Mouse (Mus musculus) heart, postnatal 25 days (tissue): ENCODE data around the gene Rpia. TPM values are rescaled to one million over a fixed set of nuclear protein-coding genes. Genes with fewer than 3 reads are reported as not detected.
A peak's percentile ranks its signal among the peaks of the same experiment; 100 is the strongest.
"Not testable (repeated sequence)": the region's sequence is repeated elsewhere in the genome, so short reads cannot be mapped to it uniquely, and the experiment has no call there.

Experiments
- DNase-seq: peaks from one replicate; pipeline ENCODE4 v3.0.0; 2022; ENCODE audit warnings: low spot score
- intact Hi-C: fragments of 180-260 bp; cut with DNase I; formaldehyde crosslinking; loops from one replicate; pipeline ENCODE4 v1.15.1; 2025
- total RNA-seq, 2 experiments: library from RNA; stranded (reverse); gene quantifications; 2 replicates each; pipeline ENCODE4 v1.2.3; 2021

Gene Rpia
- total RNA-seq, result 10 to 100 TPM; 11.3 to 13.9 TPM

DNA sequence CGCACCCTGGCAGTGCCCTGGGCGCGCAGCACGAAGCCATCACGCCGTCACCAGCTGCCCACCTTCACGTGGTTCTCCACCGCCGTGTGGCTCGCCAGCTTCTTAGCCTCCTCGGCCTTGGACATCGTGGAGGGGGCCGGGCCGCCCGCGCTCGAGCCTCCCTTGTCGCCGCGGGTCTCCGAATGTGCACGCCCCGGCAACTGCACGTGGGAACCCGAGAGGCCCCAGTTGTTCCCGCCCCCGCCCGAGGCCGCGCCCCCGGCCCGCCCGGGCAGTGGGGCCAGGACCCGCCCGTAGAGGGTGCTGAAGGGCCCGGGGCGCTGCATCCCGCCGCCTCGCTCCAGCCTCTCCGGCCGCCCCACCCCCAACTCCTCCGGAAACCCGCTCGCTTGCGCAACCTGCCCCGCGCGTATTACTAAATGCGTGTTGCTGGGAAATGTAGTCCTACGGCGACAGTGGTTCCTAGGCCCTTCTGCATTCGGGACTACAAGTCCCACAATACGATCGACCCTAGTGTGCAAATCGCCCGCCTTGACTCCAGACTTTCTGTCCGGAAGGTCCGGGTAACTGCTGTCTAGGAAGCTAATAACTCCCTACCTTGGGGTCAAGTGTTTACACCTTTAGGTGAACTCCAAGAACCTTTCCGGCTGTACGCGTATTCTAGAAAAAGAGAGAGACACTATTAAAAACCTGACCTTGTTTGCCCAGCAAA, at the start of gene Rpia:
TSS of gene Rpia (minus strand) at position 409 of the 712 bp plus-strand sequence.
- intact Hi-C loops, result loop anchor here (5.0 kb wide), 1 partner anchor 80 kb away; no protein-coding TSS in a partner anchor
- DNase-seq, result peak; percentile 98

DNA sequence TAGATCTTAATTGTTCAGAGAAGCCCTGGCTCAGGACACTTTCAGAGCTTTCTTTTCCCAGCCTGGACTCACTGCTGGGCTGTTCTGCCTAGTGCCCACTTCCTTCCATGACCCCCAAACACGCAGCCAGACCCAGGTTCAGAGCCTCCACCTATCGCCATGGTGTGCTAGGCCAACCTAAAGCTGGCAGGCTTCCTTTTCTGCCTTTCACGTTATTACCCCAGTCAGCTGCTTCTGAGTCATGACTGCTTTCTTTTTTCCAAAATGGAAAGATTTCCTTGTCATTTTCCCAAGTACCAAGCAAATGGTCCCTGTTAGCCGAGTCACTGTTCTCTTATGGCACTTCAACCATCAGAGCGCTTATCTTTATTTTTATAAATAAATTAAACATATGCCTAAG, 48.2 kb upstream of the Rpia start:
- intact Hi-C loops, result loop anchor here (2.0 kb wide), 1 partner anchor 15 kb away; no protein-coding TSS in a partner anchor
- DNase-seq, result no peak

GRCm38 (mm10) chr6:70838532-70838931, 46.5 kb upstream of the Rpia start:
- intact Hi-C loops, result no loop called here
- DNase-seq, result no peak

DNA sequence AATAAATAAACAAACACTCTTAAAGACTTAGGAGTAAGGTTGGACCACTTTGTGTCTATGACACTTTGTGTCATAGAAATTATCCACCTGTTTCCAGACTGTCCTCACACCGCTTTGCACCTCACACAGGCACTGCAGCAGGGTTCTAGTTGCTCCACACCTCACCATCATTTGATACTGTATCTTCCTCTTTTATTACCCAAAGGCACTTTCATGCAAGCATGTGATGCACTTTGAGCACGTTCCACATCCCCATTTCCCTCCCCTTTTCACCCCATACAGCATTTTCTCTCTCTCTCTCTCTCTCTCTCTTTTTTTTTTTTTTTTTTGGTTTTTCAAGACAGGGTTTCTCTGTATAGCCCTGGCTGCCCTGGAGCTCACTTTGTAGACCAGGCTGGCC, 45.3 kb upstream of the Rpia start:
- intact Hi-C loops, result no loop called here
- DNase-seq, result no peak

- DNase-seq, result no peak
- intact Hi-C loops, result no loop called here
These were observed 39.3 kb upstream of the Rpia start for GRCm38 (mm10) chr6:70831179-70831839.

DNA sequence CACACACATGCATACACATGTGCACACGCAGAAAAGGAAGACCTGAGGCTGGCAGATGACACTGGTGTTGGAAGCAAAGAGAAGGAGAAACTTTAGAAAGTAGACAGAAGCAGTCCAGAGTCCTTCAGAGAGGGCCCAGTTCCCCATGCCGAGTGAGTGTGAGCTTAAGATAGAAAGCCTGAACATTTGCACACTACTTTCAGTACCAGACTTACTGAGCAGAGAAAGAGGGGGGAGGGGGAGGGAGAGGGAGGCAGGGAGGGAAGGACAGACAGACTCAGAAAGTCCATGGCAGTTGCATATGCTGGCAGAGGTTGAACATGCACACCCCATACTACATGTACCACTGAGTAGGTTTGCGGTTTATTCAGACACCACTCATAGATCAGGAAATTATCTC, 38.5 kb upstream of the Rpia start:
- DNase-seq, result no peak
- intact Hi-C loops, result no loop called here

DNA sequence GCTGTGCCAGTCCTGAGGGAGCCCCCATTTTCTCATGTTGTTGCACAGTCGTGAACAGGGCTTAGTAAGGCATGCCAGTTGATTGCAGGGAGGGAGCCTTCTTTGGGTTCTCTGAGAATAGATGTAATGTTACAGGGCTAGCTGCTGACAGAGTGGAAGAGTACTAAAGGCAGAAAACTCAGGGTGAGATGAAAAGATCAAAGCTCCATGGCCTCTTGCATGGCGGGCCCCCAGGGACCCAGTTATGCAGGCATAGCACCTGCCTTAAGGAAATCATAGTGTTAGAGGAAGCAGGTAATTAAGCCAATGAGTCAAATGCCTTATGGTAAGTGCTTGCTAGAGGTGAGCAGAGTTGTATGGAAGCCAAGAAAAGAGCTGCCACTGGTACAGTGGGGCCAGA, 37.4 kb upstream of the Rpia start:
- intact Hi-C loops, result no loop called here
- DNase-seq, result no peak

- no peak for DNase-seq
- intact Hi-C loops, result loop anchor here (2.0 kb wide), 1 partner anchor 16 kb away; no protein-coding TSS in a partner anchor
These were observed 32.9 kb upstream of the Rpia start for GRCm38 (mm10) chr6:70824987-70825337.

GRCm38 (mm10) chr6:70824085-70824986, 32.3 kb upstream of the Rpia start:
- intact Hi-C loops, result loop anchor here (2.0 kb wide), 1 partner anchor 16 kb away; no protein-coding TSS in a partner anchor
- DNase-seq, result peak; percentile 52

- intact Hi-C loops, DNase-seq: not testable (repeated sequence)
These were observed 31.2 kb upstream of the Rpia start for GRCm38 (mm10) chr6:70823277-70823676.

DNA sequence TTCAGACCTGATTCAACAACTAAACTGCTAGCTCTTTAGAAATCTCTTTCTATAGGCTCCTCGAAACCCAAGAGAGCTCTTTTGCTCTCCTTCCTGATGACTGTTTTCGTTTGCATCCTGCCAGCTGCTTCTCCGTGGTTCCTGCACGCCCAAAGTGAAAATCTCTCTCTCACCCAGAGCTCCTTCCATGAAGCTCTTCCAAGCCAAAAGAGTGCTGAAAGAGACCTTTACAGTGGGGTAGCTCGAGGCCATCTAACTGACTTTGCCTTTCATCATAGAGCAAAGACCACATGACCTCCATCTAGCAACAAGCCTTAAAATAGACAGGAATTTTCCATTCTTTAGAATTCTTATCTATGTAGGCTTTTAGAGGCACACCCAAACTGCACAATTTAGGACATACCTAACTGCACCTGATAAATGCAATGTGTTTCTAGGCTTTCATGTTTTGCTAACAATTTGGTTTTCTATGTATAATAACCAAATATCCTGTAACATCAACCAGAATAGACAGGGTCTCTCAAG, 30.4 kb upstream of the Rpia start:
- intact Hi-C loops, result no loop called here
- no peak for DNase-seq

DNA sequence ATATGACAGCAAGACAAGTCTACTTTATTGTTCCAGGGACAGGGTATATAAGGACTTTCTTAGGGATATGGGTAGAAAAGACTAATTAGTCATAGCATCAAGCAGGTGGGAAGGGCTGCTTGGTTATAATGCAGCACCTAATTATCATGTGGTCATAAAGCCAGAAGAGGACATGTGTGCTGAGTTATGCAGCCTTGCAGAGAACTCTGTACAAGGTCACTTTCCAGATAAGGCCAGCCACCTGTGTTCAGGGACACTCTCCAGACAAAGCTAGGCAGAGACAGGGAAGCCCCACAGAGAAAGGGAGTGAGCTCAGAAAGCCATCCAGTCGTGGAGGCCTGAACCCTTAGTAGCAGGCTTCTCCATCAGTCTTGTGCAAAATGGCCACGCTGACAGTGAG, 29.5 kb upstream of the Rpia start:
- intact Hi-C loops, result no loop called here
- no peak for DNase-seq

GRCm38 (mm10) chr6:70815471-70815870, 23.4 kb upstream of the Rpia start:
- no peak for DNase-seq
- intact Hi-C loops, result no loop called here

GRCm38 (mm10) chr6:70814629-70814950, 22.6 kb upstream of the Rpia start:
- intact Hi-C loops, result no loop called here
- DNase-seq, result no peak

DNA sequence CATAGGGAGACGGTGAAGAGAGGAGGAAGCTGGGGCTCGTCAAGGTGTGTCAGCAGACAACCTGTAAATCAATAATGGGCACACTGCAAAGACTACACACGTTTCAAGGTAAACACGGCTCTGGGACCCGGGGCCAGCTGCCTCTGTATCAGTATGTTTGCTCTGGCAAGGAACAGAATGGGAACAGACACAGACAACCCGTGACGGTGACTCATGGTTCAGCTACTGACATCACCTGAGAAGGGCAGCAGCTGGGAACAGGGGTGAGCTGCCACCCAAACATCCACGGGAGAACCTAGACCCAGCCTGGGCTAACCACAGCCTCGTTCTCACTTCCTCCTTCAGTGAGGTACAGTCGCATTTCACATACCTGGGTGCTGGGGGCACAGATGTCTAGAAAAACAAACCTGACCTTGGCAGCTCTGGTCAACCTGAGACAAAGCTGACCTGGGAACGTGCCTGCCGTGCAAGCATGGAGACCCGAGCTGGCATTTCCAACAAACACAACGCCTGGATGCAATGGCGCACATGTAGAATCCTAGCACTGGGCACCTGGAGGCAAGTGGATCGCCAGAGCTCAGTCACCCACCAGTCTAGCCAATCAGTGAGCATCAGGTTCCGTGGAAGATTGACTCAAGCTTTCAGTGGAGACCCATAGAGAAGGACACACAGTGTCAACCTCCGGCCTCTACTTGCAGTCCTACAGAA, 22.0 kb upstream of the Rpia start:
- intact Hi-C loops, result loop anchor here (2.0 kb wide), 1 partner anchor 29 kb away; no protein-coding TSS in a partner anchor
- DNase-seq, result no peak

GRCm38 (mm10) chr6:70812526-70812895, 20.5 kb upstream of the Rpia start:
- DNase-seq, result no peak
- intact Hi-C loops, result loop anchor here (1.0 to 2.0 kb wide), 2 partner anchors 30 to 69 kb away; no protein-coding TSS in a partner anchor

DNA sequence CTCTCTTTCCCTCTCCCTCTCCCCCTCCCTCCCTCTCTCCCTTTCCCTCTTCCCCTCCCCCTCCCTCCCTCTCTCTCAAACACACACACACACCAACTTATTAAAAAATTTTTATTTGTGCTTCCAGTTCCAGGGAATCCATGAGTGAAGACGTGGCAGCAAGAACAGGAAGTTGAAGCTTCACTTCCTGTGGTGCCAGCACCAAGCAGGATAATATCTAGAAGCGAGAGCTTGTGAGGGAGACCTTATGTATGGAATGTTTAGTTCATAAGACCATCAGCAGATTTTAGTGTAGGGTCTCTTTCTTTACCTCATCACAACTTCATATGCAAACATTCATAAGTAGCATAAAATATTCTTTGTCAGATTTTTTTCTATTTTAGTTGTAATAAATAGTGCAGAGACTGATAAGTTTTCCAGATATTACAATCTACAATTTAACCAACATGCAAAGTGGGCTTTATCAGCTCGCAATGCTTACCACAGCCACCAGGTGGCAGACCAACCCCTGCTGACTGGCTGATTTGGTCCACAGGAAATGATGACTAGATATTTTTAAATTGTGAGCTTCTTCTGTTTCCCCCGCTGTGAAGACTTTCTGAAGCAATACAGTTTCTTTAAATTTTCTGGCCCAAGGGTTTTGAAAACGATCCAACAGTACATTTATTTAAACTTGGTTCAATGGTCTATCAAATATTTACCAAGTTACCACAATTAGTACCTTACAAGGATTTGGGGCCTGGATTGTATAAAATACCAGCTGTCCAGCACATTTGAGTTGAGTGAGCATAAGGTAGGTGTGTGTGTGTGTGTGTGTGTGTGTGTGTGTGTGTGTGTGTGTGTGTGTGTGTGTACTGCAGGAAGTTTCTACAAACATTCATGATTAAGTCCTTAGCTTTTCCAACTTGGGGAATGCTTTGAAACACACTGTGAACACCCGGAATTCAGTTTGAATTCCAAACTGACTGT, 19.8 kb upstream of the Rpia start:
- intact Hi-C loops, result loop anchor here (1.0 to 2.0 kb wide), 2 partner anchors 31 to 69 kb away; no protein-coding TSS in a partner anchor
- peak; percentile 48 for DNase-seq

DNA sequence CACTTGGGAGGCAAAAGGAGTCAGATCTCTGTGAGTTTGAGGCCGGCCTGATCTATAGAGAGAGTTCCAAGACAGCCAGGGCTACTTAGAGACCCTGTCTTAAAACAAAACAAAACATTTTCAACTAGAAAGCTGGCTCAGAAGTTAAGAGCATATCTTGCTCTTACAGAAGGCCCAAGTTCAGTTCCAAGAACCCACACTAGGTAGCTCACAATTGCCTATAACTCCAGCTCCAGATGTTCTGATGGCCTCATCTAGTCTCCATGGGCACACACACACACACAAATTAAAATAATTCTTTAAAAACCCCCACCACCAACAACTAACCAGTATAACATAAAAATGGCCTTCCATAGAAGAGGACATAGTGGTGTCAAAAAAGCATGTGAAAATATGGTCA, 18.5 kb upstream of the Rpia start:
- intact Hi-C loops, result no loop called here
- no peak for DNase-seq

- no peak for DNase-seq
- intact Hi-C loops, result no loop called here
These were observed 14.5 kb upstream of the Rpia start for GRCm38 (mm10) chr6:70806514-70806912.
